Mouse (Mus musculus) MEL (cell line): ENCODE measurements around the gene Gm5678. TPM values are rescaled to one million over a fixed set of nuclear protein-coding genes. Genes with fewer than 3 reads are reported as not detected.
A peak's percentile ranks its signal among the peaks of the same experiment; 100 is the strongest.

Experiments
- DNase-seq: peaks from one replicate; pipeline ENCODE4 v3.0.0; 2011; ENCODE audit warnings: low read depth, low spot score
- H3K27ac ChIP-seq: 2 replicates; pipeline ENCODE4 v1.5.1; 2012; ENCODE audit warnings: low read depth, mild to moderate bottlenecking, control low read depth, low read length, moderate library complexity; ENCODE audit not compliant: control insufficient read depth
- H3K27me3 ChIP-seq, 2 experiments: fragments of 150-350 bp in 1 of 2; sonication (generic) in 1 of 2; 2 replicates each; pipeline ENCODE4 v1.6.1; 2012; ENCODE audit warnings: low read length in 2 of 2, mild to moderate bottlenecking in 2 of 2, improper control_type of control experiment in 1 of 2, moderate library complexity in 1 of 2; ENCODE audit not compliant: insufficient read depth in 2 of 2, control insufficient read depth in 1 of 2
- H3K36me3 ChIP-seq, 2 experiments: 2 replicates each; pipeline ENCODE4 v1.6.1; 2012 to 2014; ENCODE audit warnings: low read length in 2 of 2, improper control_type of control experiment in 1 of 2, inconsistent platforms in 1 of 2, mild to moderate bottlenecking in 1 of 2; ENCODE audit not compliant: insufficient read depth in 2 of 2, control insufficient read depth in 1 of 2
- H3K4me1 ChIP-seq, 2 experiments: fragments of 150-350 bp in 1 of 2; sonication (generic) in 1 of 2; 2 replicates each; pipeline ENCODE4 v1.6.1; 2012; ENCODE audit warnings: low read length in 2 of 2, improper control_type of control experiment in 1 of 2, mild to moderate bottlenecking in 1 of 2; ENCODE audit not compliant: insufficient read depth in 2 of 2, control insufficient read depth in 1 of 2
- H3K4me3 ChIP-seq, 2 experiments: fragments of 150-350 bp in 1 of 2; sonication (generic) in 1 of 2; 2 replicates each; pipeline ENCODE4 v1.5.1; 2012; ENCODE audit warnings: low read depth in 2 of 2, low read length in 2 of 2, mild to moderate bottlenecking in 2 of 2, moderate library complexity in 2 of 2, control low read depth in 1 of 2, improper control_type of control experiment in 1 of 2; ENCODE audit not compliant: control insufficient read depth in 1 of 2, insufficient read depth in 1 of 2
- H3K79me2 ChIP-seq: 2 replicates; pipeline ENCODE4 v1.6.1; 2012; ENCODE audit warnings: mild to moderate bottlenecking, low read length, moderate library complexity; ENCODE audit not compliant: control insufficient read depth, poor library complexity, insufficient read depth
- H3K9ac ChIP-seq: 2 replicates; pipeline ENCODE4 v1.6.1; 2012; ENCODE audit warnings: low read depth, mild to moderate bottlenecking, control low read depth, low read length, moderate library complexity; ENCODE audit not compliant: control insufficient read depth, poor library complexity, severe bottlenecking
- H3K9me3 ChIP-seq: fragments of 150-350 bp; sonication (generic); replicated peaks from 2 replicates; pipeline ENCODE4 v1.6.1; 2012; ENCODE audit warnings: mild to moderate bottlenecking, low read length, improper control_type of control experiment, moderate library complexity; ENCODE audit not compliant: insufficient read depth
- CHD1 ChIP-seq: IDR thresholded peaks from 2 replicates; pipeline ENCODE4 v1.6.1; 2012; ENCODE audit warnings: low read depth, mild to moderate bottlenecking, inconsistent platforms, low read length, improper control_type of control experiment
- CHD2 ChIP-seq: IDR thresholded peaks from 2 replicates; pipeline ENCODE4 v1.6.1; 2011; ENCODE audit warnings: low read length, improper control_type of control experiment
- E2F4 ChIP-seq: IDR thresholded peaks from 2 replicates; pipeline ENCODE4 v1.6.1; 2011; ENCODE audit warnings: low read depth, low read length, improper control_type of control experiment, borderline replicate concordance
- ELF1 ChIP-seq: IDR thresholded peaks from 2 replicates; pipeline ENCODE4 v1.6.1; 2014; ENCODE audit warnings: low read depth, mild to moderate bottlenecking, inconsistent platforms, low read length, improper control_type of control experiment, moderate library complexity
- EP300 ChIP-seq, 2 experiments: IDR thresholded peaks; 2 replicates each; pipeline ENCODE4 v1.6.1; 2011; ENCODE audit warnings: improper control_type of control experiment in 2 of 2, low read length in 2 of 2, low read depth in 1 of 2, mild to moderate bottlenecking in 1 of 2
- HCFC1 ChIP-seq: IDR thresholded peaks from 2 replicates; pipeline ENCODE4 v1.6.1; 2012; ENCODE audit warnings: low read depth, mild to moderate bottlenecking, inconsistent platforms, low read length, improper control_type of control experiment, moderate library complexity
- MAX ChIP-seq: IDR thresholded peaks from 2 replicates; pipeline ENCODE4 v1.6.1; 2011; ENCODE audit warnings: low read length, improper control_type of control experiment
- MAZ ChIP-seq: IDR thresholded peaks from 2 replicates; pipeline ENCODE4 v1.6.1; 2012; ENCODE audit warnings: low read depth, mild to moderate bottlenecking, inconsistent platforms, low read length, improper control_type of control experiment
- MEF2A ChIP-seq: IDR thresholded peaks from 2 replicates; pipeline ENCODE4 v1.6.1; 2014; ENCODE audit warnings: low read depth, mild to moderate bottlenecking, inconsistent platforms, low read length, improper control_type of control experiment; ENCODE audit not compliant: poor library complexity, insufficient replicate concordance, severe bottlenecking; ENCODE audit errors: extremely low read depth
- MXI1 ChIP-seq: IDR thresholded peaks from 2 replicates; pipeline ENCODE4 v1.6.1; 2011; ENCODE audit warnings: mild to moderate bottlenecking, low read depth, low read length, improper control_type of control experiment
- MYC ChIP-seq: IDR thresholded peaks from 2 replicates; pipeline ENCODE4 v1.6.1; 2011; ENCODE audit warnings: low read depth, mild to moderate bottlenecking, low read length, improper control_type of control experiment, moderate library complexity
- NELFE ChIP-seq: IDR thresholded peaks from 2 replicates; pipeline ENCODE4 v1.6.1; 2011; ENCODE audit warnings: low read depth, low read length, improper control_type of control experiment
- NRF1 ChIP-seq: IDR thresholded peaks from 2 replicates; pipeline ENCODE4 v1.6.1; 2014; ENCODE audit warnings: low read depth, mild to moderate bottlenecking, inconsistent platforms, low read length, improper control_type of control experiment, moderate library complexity; ENCODE audit not compliant: poor library complexity, insufficient read depth, severe bottlenecking
- POLR2A ChIP-seq, 2 experiments: IDR thresholded peaks; 2 replicates each; pipeline ENCODE4 v1.6.1; 2011 to 2012; ENCODE audit warnings: low read length in 2 of 2, mild to moderate bottlenecking in 2 of 2, control low read depth in 1 of 2, improper control_type of control experiment in 1 of 2, low read depth in 1 of 2, moderate library complexity in 1 of 2; ENCODE audit not compliant: control insufficient read depth in 1 of 2, insufficient read depth in 1 of 2, poor library complexity in 1 of 2
- POLR2AphosphoS2 ChIP-seq: IDR thresholded peaks from 2 replicates; pipeline ENCODE4 v1.6.1; 2011; ENCODE audit warnings: low read length, improper control_type of control experiment
- POLR2AphosphoS5 ChIP-seq: IDR thresholded peaks from 2 replicates; pipeline ENCODE4 v1.6.1; 2012; ENCODE audit warnings: low read depth, borderline replicate concordance, mild to moderate bottlenecking, inconsistent platforms, low read length, moderate library complexity, mixed read lengths
- RCOR1 ChIP-seq: IDR thresholded peaks from 2 replicates; pipeline ENCODE4 v1.6.1; 2012; ENCODE audit warnings: low read depth, mild to moderate bottlenecking, inconsistent platforms, low read length, improper control_type of control experiment
- SIN3A ChIP-seq: IDR thresholded peaks from 2 replicates; pipeline ENCODE4 v1.6.1; 2012; ENCODE audit warnings: low read length, improper control_type of control experiment, inconsistent platforms
- SMC3 ChIP-seq: IDR thresholded peaks from 2 replicates; pipeline ENCODE4 v1.6.1; 2011; ENCODE audit warnings: low read depth, low read length, improper control_type of control experiment
- TAL1 ChIP-seq: IDR thresholded peaks from 2 replicates; pipeline ENCODE4 v1.6.1; 2012; ENCODE audit warnings: mild to moderate bottlenecking, inconsistent platforms, low read length, moderate library complexity, mixed read lengths
- TBP ChIP-seq: IDR thresholded peaks from 2 replicates; pipeline ENCODE4 v1.8.0; 2011; ENCODE audit warnings: low read depth, low read length, improper control_type of control experiment
- TCF12 ChIP-seq: IDR thresholded peaks from 2 replicates; pipeline ENCODE4 v1.6.1; 2014; ENCODE audit warnings: low read depth, mild to moderate bottlenecking, inconsistent platforms, low read length, improper control_type of control experiment, moderate library complexity
- UBTF ChIP-seq: IDR thresholded peaks from 2 replicates; pipeline ENCODE4 v1.6.1; 2012; ENCODE audit warnings: low read depth, mild to moderate bottlenecking, inconsistent platforms, low read length, improper control_type of control experiment, moderate library complexity, borderline replicate concordance; ENCODE audit not compliant: insufficient read depth
- USF2 ChIP-seq, 2 experiments: IDR thresholded peaks; 2 replicates each; pipeline ENCODE4 v1.6.1; 2011 to 2012; ENCODE audit warnings: improper control_type of control experiment in 2 of 2, low read length in 2 of 2, borderline replicate concordance in 1 of 2, inconsistent platforms in 1 of 2, low read depth in 1 of 2, mild to moderate bottlenecking in 1 of 2; ENCODE audit not compliant: insufficient read depth in 1 of 2
- ZC3H11A ChIP-seq: IDR thresholded peaks from 2 replicates; pipeline ENCODE4 v1.6.1; 2012; ENCODE audit warnings: low read depth, mild to moderate bottlenecking, inconsistent platforms, low read length, improper control_type of control experiment
- ZKSCAN1 ChIP-seq: IDR thresholded peaks from 2 replicates; pipeline ENCODE4 v1.6.1; 2012; ENCODE audit warnings: low read depth, mild to moderate bottlenecking, inconsistent platforms, low read length, improper control_type of control experiment, moderate library complexity
- ZMIZ1 ChIP-seq: IDR thresholded peaks from 2 replicates; pipeline ENCODE4 v1.6.1; 2012; ENCODE audit warnings: low read depth, mild to moderate bottlenecking, inconsistent platforms, low read length, improper control_type of control experiment, moderate library complexity
- ZNF384 ChIP-seq: IDR thresholded peaks from 2 replicates; pipeline ENCODE4 v1.6.1; 2012; ENCODE audit warnings: low read depth, mild to moderate bottlenecking, inconsistent platforms, low read length, improper control_type of control experiment
- polyA plus RNA-seq, 2 experiments: library from polyadenylated mRNA; stranded (reverse) in 1 of 2; unstranded in 1 of 2; fragments of >175 nt in 1 of 2; fragments of >200 nt in 1 of 2; gene quantifications; 2 replicates each; pipeline versions ENCODE4 v1.2.1 to v1.2.4; 2012; ENCODE audit warnings: low replicate concordance in 2 of 2, low read depth in 1 of 2; ENCODE audit not compliant: insufficient read length in 2 of 2, insufficient read depth in 1 of 2, missing spikeins in 1 of 2
- total RNA-seq: library from RNA; depleted of rRNA; stranded (reverse); fragments of 300-350 nt; gene quantifications from 2 replicates; pipeline ENCODE4 v1.2.3, GENCODE M21; 2012

The Gm5678 gene
- total and polyA plus RNA-seq, 3 experiments, result 4.6 TPM; not detected in 2

DNA sequence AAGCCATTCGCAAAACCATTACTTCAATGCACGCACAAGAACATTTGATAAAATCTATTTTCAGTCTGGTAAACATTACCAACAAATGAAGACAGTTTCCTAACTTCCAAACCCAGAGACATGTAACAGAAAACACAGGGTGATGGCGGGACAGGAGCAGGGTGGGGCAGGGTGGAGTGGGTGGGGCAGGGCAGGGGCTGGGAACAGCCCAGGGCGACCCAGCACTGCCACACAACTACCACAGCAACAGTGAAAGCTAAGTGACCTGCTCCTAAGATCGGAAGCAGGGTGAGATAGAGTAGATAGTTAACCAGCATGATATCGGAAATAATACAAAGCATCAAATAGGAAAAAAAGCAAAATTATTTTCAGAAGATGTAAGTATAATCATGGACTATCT lies 28.4 kb upstream of the Gm5678 start:
- Histone ChIP-seq H3K79me2 (peaks cover 6% of the 10 kb centered on the region; the same call in 1 of the 2 replicates), H3K9me3 (no peaks in the 10 kb centered on the region), H3K27me3 (no peaks in the 10 kb centered on the region), H3K27ac (no peak overlapping the region), H3K36me3 (peaks cover 3 to 7% of the 10 kb centered on the region in 2 experiments; a peak in 3 of 4 replicates), H3K9ac (no peak overlapping the region), H3K4me1 (peaks cover 0 to 7% of the 10 kb centered on the region in 2 experiments; a peak in 1 of 4 replicates), H3K4me3 (no peak overlapping the region)
- TF ChIP-seq CHD2, result no peak
- TF ChIP-seq ZKSCAN1, result no peak
- TF ChIP-seq E2F4, result no peak
- TF ChIP-seq SMC3, result no peak
- TF ChIP-seq MEF2A, result no peak
- no peak for TF ChIP-seq MAZ
- no peak for TF ChIP-seq EP300 (IDR thresholded peaks at IDR 0.05; ENCODE audit: low read depth in 1 of 2, low read length in 2 of 2)
- no peak for TF ChIP-seq TCF12
- no peak for TF ChIP-seq POLR2AphosphoS2
- no peak for TF ChIP-seq MXI1
- TF ChIP-seq USF2 (IDR thresholded peaks at IDR 0.05; ENCODE audit: borderline replicate concordance in 1 of 2, insufficient read depth in 1 of 2, low read depth in 1 of 2, low read length in 2 of 2), result no peak
- no peak for TF ChIP-seq ZC3H11A
- no peak for TF ChIP-seq RCOR1
- TF ChIP-seq ZMIZ1, result no peak
- no peak for TF ChIP-seq TAL1
- no peak for DNase-seq

- Histone ChIP-seq H3K4me1 (peaks cover 0 to 7% of the 10 kb centered on the region in 2 experiments; a peak in 2 of 4 replicates), H3K9ac (peak within 1 kb of the TSS; percentile 80), H3K79me2 (peaks cover 12% of the 10 kb centered on the region), H3K9me3 (no peaks in the 10 kb centered on the region), H3K36me3 (peaks cover 2 to 12% of the 10 kb centered on the region in 2 experiments; a peak in 3 of 4 replicates), H3K4me3 (peak within 1 kb of the TSS; percentile 59 to 72), H3K27me3 (no peaks in the 10 kb centered on the region), H3K27ac (peak within 1 kb of the TSS; percentile 70)
- peak; percentile 58; the same call in 1 of the 2 replicates for TF ChIP-seq MYC
- TF ChIP-seq ZNF384, result peak; percentile 43; the same call in 1 of the 2 replicates
- no peak for TF ChIP-seq CHD1
- TF ChIP-seq POLR2AphosphoS2, result peak; percentile 89
- TF ChIP-seq TAL1, result no peak
- TF ChIP-seq UBTF, result no peak
- peak; percentile 47 for TF ChIP-seq POLR2AphosphoS5
- peak; percentile 65; the same call in 1 of the 2 replicates for TF ChIP-seq TBP
- TF ChIP-seq SIN3A, result peak; percentile 67
- no peak for TF ChIP-seq MEF2A
- TF ChIP-seq NRF1, result peak; percentile 87
- TF ChIP-seq ZMIZ1, result peak; percentile 90
- no peak for TF ChIP-seq RCOR1
- peak; percentile 86 for TF ChIP-seq MXI1
- peak; percentile 95 to 99 for TF ChIP-seq POLR2A (IDR thresholded peaks at IDR 0.05; ENCODE audit: control insufficient read depth in 1 of 2, insufficient read depth in 1 of 2, low read depth in 1 of 2, low read length in 2 of 2, poor library complexity in 1 of 2)
- no peak for TF ChIP-seq E2F4
- TF ChIP-seq MAX, result peak; percentile 63
- peak; percentile 95 for TF ChIP-seq NELFE
- peak; percentile 67 for TF ChIP-seq ELF1
- TF ChIP-seq SMC3, result no peak
- TF ChIP-seq TCF12, result peak; percentile 64
- TF ChIP-seq HCFC1, result peak; percentile 74
- peak; percentile 95 for DNase-seq
These were observed 24.3 kb upstream of the Gm5678 start, which contains the start of gene Setd4 for GRCm38 (mm10) chr16:93603439-93604212. Gene Setd4, minus strand, starts transcription at chr16:93604063.
